Mouse (Mus musculus) lung, embryonic 16.5 days (tissue): ENCODE results near the gene Rnf216. TPM values are rescaled to one million over a fixed set of nuclear protein-coding genes. Genes with fewer than 3 reads are reported as not detected.

Experiments used
- ATAC-seq: fragments of 200-750 bp; cut with Nextera tagmentation; 2 replicates; pipeline ENCODE4 v1.8.0; 2017; ENCODE audit warnings: low read depth, mild to moderate bottlenecking, moderate library complexity
- H3K27ac ChIP-seq: fragments of 300-500 bp; sonication (generic); 2 replicates; pipeline ENCODE4 v1.5.1; 2014; ENCODE audit warnings: mild to moderate bottlenecking, control low read depth, low read length
- H3K27me3 ChIP-seq: fragments of 300-500 bp; sonication (generic); 2 replicates; pipeline ENCODE4 v1.6.1; 2014; ENCODE audit warnings: low read depth, low read length, mixed read lengths; ENCODE audit not compliant: control insufficient read depth, insufficient read depth
- H3K36me3 ChIP-seq: fragments of 300-500 bp; sonication (generic); 2 replicates; pipeline ENCODE4 v1.6.1; 2014; ENCODE audit warnings: low read length; ENCODE audit not compliant: control insufficient read depth, insufficient read depth
- H3K4me1 ChIP-seq: fragments of 300-500 bp; sonication (generic); replicated peaks from 2 replicates; pipeline ENCODE4 v1.6.1; 2014; ENCODE audit warnings: low read length, mixed read lengths; ENCODE audit not compliant: control insufficient read depth, insufficient read depth
- H3K4me2 ChIP-seq: fragments of 300-500 bp; sonication (generic); 2 replicates; pipeline ENCODE4 v1.6.1; 2014; ENCODE audit warnings: low read depth, low read length, control low read depth
- H3K4me3 ChIP-seq: fragments of 300-500 bp; sonication (generic); 2 replicates; pipeline ENCODE4 v1.5.1; 2014; ENCODE audit warnings: mild to moderate bottlenecking, low read length, control low read depth
- H3K9ac ChIP-seq: fragments of 300-500 bp; sonication (generic); 2 replicates; pipeline ENCODE4 v1.6.1; 2014; ENCODE audit warnings: low read length, control low read depth
- H3K9me3 ChIP-seq: fragments of 300-500 bp; sonication (generic); 2 replicates; pipeline ENCODE4 v1.6.1; 2016; ENCODE audit warnings: low read length; ENCODE audit not compliant: control insufficient read depth
- WGBS: fragments of 180-500 bp; shearing (Covaris S2); extraction: QIAGEN DNeasy Blood & Tissue Kit; methylation state at CpG from one replicate; pipeline ENCODE4 v1.1.7; 2014; 5-methylcytosine and 5-hydroxymethylcytosine counted together
- polyA plus RNA-seq: library from polyadenylated mRNA; unstranded; fragments of >200 nt; fragmentation: Nextera tagmentation; extraction: Ambion mirVana; gene quantifications from 2 replicates; pipeline ENCODE4 v1.2.1, GENCODE M21; 2015

Gene Rnf216
- polyA plus RNA-seq, 1 experiment from 2014 or later = 35.9 TPM

GRCm38 (mm10) chr5:143122673-143123072, 9.9 kb upstream of the Rnf216 start:
- Histone ChIP-seq H3K36me3 (no peaks in the 10 kb centered on the region), H3K9me3 (no peaks in the 10 kb centered on the region), H3K27ac (no peak overlapping the region), H3K9ac (no peak overlapping the region), H3K4me1 (no peaks in the 10 kb centered on the region), H3K27me3 (no peaks in the 10 kb centered on the region), H3K4me2 (no peak overlapping the region), H3K4me3 (no peak overlapping the region)
- 33% methylated on average over 1 of the region's 1 CpGs for WGBS
- ATAC-seq = no peak

GRCm38 (mm10) chr5:143122125-143122524, 9.3 kb upstream of the Rnf216 start:
- 61% methylated on average over 8 of the region's 8 CpGs for WGBS
- Histone ChIP-seq H3K27me3 (no peaks in the 10 kb centered on the region), H3K4me1 (no peaks in the 10 kb centered on the region), H3K9me3 (no peaks in the 10 kb centered on the region), H3K36me3 (no peaks in the 10 kb centered on the region), H3K27ac (no peak overlapping the region), H3K4me3 (no peak overlapping the region), H3K4me2 (no peak overlapping the region), H3K9ac (no peak overlapping the region)
- ATAC-seq = no peak

- 83% methylated on average over 3 of the region's 3 CpGs for WGBS
- Histone ChIP-seq H3K36me3 (no peaks in the 10 kb centered on the region; the same call in 1 of the 2 replicates), H3K9me3 (no peaks in the 10 kb centered on the region), H3K27ac (no peak overlapping the region), H3K4me3 (no peak overlapping the region), H3K27me3 (no peaks in the 10 kb centered on the region), H3K4me2 (no peak overlapping the region), H3K9ac (no peak overlapping the region), H3K4me1 (peaks cover 7% of the 10 kb centered on the region)
- no peak for ATAC-seq
Measured at GRCm38 (mm10) chr5:143106842-143107241, 6.0 kb downstream of the Rnf216 start.

- H3K36me3 ChIP-seq = no peaks in the 10 kb centered on the region
- no peak overlapping the region for H3K9ac ChIP-seq
- H3K4me2 ChIP-seq = no peak overlapping the region
- no peak overlapping the region for H3K27ac ChIP-seq
- H3K27me3 ChIP-seq = no peaks in the 10 kb centered on the region
- no peak for ATAC-seq
- no peaks in the 10 kb centered on the region for H3K4me1 ChIP-seq
- H3K4me3 ChIP-seq = no peak overlapping the region
- H3K9me3 ChIP-seq = no peaks in the 10 kb centered on the region
- 91% methylated on average over 2 of the region's 2 CpGs for whole genome bisulfite sequencing
Measured at GRCm38 (mm10) chr5:143103231-143103630, 9.6 kb downstream of the Rnf216 start.

GRCm38 (mm10) chr5:143101626-143102025, 11.2 kb downstream of the Rnf216 start:
- H3K36me3 ChIP-seq = no peaks in the 10 kb centered on the region
- 89% methylated on average over 1 of the region's 1 CpGs for WGBS
- no peak overlapping the region for H3K9ac ChIP-seq
- ATAC-seq = no peak
- H3K9me3 ChIP-seq = no peaks in the 10 kb centered on the region
- H3K4me1 ChIP-seq = no peaks in the 10 kb centered on the region
- no peak overlapping the region for H3K4me3 ChIP-seq
- H3K27ac ChIP-seq = no peak overlapping the region
- H3K27me3 ChIP-seq = no peaks in the 10 kb centered on the region
- no peak overlapping the region for H3K4me2 ChIP-seq

GRCm38 (mm10) chr5:143095256-143095655, 17.5 kb downstream of the Rnf216 start:
- H3K9me3 ChIP-seq = no peaks in the 10 kb centered on the region
- no peak overlapping the region for H3K4me2 ChIP-seq
- WGBS = 83% methylated on average over 7 of the region's 7 CpGs
- H3K9ac ChIP-seq = no peak overlapping the region
- ATAC-seq = no peak
- no peaks in the 10 kb centered on the region for H3K27me3 ChIP-seq
- peaks cover 1% of the 10 kb centered on the region for H3K36me3 ChIP-seq
- no peaks in the 10 kb centered on the region for H3K4me1 ChIP-seq
- no peak overlapping the region for H3K27ac ChIP-seq
- H3K4me3 ChIP-seq = no peak overlapping the region

GRCm38 (mm10) chr5:143092891-143093290, 19.9 kb downstream of the Rnf216 start:
- H3K4me3 ChIP-seq = no peak overlapping the region
- no peak overlapping the region for H3K9ac ChIP-seq
- 64% methylated on average over 3 of the region's 3 CpGs for WGBS
- no peak for ATAC-seq
- no peaks in the 10 kb centered on the region for H3K4me1 ChIP-seq
- no peaks in the 10 kb centered on the region for H3K9me3 ChIP-seq
- H3K36me3 ChIP-seq = peaks cover 19% of the 10 kb centered on the region
- no peak overlapping the region for H3K27ac ChIP-seq
- no peak overlapping the region for H3K4me2 ChIP-seq
- H3K27me3 ChIP-seq = no peaks in the 10 kb centered on the region

GRCm38 (mm10) chr5:143084898-143085297, 27.9 kb downstream of the Rnf216 start:
- H3K36me3 ChIP-seq = peaks cover 29% of the 10 kb centered on the region
- no peak overlapping the region for H3K27ac ChIP-seq
- no peak overlapping the region for H3K4me3 ChIP-seq
- ATAC-seq = no peak
- H3K9me3 ChIP-seq = no peaks in the 10 kb centered on the region
- H3K4me1 ChIP-seq = no peaks in the 10 kb centered on the region
- H3K9ac ChIP-seq = no peak overlapping the region
- WGBS = 69% methylated on average over 4 of the region's 4 CpGs
- no peaks in the 10 kb centered on the region for H3K27me3 ChIP-seq
- H3K4me2 ChIP-seq = no peak overlapping the region

- H3K36me3 ChIP-seq = peaks cover 41% of the 10 kb centered on the region
- H3K4me3 ChIP-seq = no peak overlapping the region
- H3K9ac ChIP-seq = no peak overlapping the region
- H3K9me3 ChIP-seq = no peaks in the 10 kb centered on the region
- no peaks in the 10 kb centered on the region for H3K4me1 ChIP-seq
- H3K27ac ChIP-seq = no peak overlapping the region
- no peak for ATAC-seq
- no peak overlapping the region for H3K4me2 ChIP-seq
- no peaks in the 10 kb centered on the region for H3K27me3 ChIP-seq
- WGBS = 94% methylated on average over 1 of the region's 1 CpGs
Measured at GRCm38 (mm10) chr5:143079806-143080205, 33.0 kb downstream of the Rnf216 start.

- no peak for ATAC-seq
- no peaks in the 10 kb centered on the region for H3K9me3 ChIP-seq
- H3K4me2 ChIP-seq = no peak overlapping the region
- H3K27me3 ChIP-seq = no peaks in the 10 kb centered on the region
- no peak overlapping the region for H3K27ac ChIP-seq
- no peak overlapping the region for H3K9ac ChIP-seq
- WGBS = 89% methylated on average over 3 of the region's 3 CpGs
- no peaks in the 10 kb centered on the region for H3K4me1 ChIP-seq
- H3K4me3 ChIP-seq = no peak overlapping the region
- H3K36me3 ChIP-seq = peaks cover 44% of the 10 kb centered on the region
Measured at GRCm38 (mm10) chr5:143076603-143077143, 36.1 kb downstream of the Rnf216 start.
